Mouse (Mus musculus): ENCODE measurements at regions not wholly inside any gene's neighbourhood (a gene's known extent, or its start where the extent isn't known, plus 50 kb on each side); places are given as distances from the start of the nearest gene placed in this dataset.

DNA sequence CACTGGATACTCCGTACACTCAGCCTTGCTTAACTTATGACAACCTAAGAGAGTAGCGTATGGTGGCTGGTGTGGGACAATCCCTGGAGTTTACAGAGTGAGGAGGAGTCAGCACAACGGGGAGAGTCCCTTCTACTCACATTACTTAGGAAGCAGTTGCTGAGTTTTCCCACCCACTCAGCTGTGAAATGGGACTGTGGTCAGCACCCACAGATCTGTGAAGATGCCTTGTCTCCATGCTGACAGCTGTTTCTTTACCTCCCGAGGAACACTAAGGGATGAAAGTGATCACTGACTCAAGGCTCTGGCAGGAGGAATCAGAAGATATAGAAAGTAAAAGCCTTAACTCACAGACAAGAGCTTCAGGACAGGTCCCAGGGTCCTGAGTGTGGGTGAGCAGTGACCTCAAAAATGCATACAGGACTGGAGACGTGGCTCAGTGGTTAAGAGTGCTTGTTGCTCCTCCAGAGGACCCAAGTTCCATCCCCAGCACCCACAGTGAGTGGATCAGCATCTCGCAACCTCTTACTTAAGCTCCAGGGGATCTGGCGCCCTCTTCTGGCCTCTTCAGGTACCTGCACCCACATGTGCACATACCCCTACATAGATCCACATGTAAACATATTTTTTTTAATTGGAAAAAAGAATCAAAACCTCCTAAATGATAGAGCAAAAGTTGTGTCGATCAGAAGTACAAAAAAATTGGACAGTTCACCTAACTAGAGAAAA is 97.8 kb downstream of the Kctd15 start:
- Histone ChIP-seq H3K4me3 (ENCODE audit: low read length) (no peak overlapping the region), H3K27ac (ENCODE audit: low read length) (no peak overlapping the region), H3K9me3 (replicated peaks; ENCODE audit: control insufficient read depth, low read length) (0 out of 2 replicates have a peak, but pooled peaks cover 4% of the 10 kb centered on the region), H3K4me2 (ENCODE audit: low read depth, low read length) (no peak overlapping the region), H3K9ac (ENCODE audit: low read length) (no peak overlapping the region), H3K4me1 (ENCODE audit: control insufficient read depth, insufficient read depth, low read length) (no peaks in the 10 kb centered on the region), H3K27me3 (ENCODE audit: control insufficient read depth, insufficient read depth, low read length) (no peaks in the 10 kb centered on the region), H3K36me3 (ENCODE audit: control insufficient read depth, insufficient read depth) (no peaks in the 10 kb centered on the region)
- WGBS, result 80% methylated on average over 8 of the region's 8 CpGs
- no peak for ATAC-seq (replicated peaks; ENCODE audit: extremely low read depth, insufficient read depth, low FRiP score)

- Histone ChIP-seq H3K4me2 (ENCODE audit: low read depth, low read length) (no peak overlapping the region), H3K4me1 (ENCODE audit: control insufficient read depth, insufficient read depth, low read length) (no peaks in the 10 kb centered on the region), H3K9ac (ENCODE audit: low read length) (no peak overlapping the region), H3K4me3 (ENCODE audit: low read length) (no peak overlapping the region), H3K27me3 (ENCODE audit: control insufficient read depth, insufficient read depth, low read length) (no peaks in the 10 kb centered on the region), H3K27ac (ENCODE audit: low read length) (no peak overlapping the region), H3K9me3 (replicated peaks; ENCODE audit: control insufficient read depth, low read length) (0 out of 2 replicates have a peak, but pooled peaks cover 4% of the 10 kb centered on the region), H3K36me3 (ENCODE audit: control insufficient read depth, insufficient read depth) (no peaks in the 10 kb centered on the region)
- whole genome bisulfite sequencing, result 64% methylated on average over 6 of the region's 6 CpGs
- no peak for ATAC-seq (replicated peaks; ENCODE audit: extremely low read depth, insufficient read depth, low FRiP score)
Measured at GRCm38 (mm10) chr7:34555196-34555595, 101.3 kb downstream of the Kctd15 start.

DNA sequence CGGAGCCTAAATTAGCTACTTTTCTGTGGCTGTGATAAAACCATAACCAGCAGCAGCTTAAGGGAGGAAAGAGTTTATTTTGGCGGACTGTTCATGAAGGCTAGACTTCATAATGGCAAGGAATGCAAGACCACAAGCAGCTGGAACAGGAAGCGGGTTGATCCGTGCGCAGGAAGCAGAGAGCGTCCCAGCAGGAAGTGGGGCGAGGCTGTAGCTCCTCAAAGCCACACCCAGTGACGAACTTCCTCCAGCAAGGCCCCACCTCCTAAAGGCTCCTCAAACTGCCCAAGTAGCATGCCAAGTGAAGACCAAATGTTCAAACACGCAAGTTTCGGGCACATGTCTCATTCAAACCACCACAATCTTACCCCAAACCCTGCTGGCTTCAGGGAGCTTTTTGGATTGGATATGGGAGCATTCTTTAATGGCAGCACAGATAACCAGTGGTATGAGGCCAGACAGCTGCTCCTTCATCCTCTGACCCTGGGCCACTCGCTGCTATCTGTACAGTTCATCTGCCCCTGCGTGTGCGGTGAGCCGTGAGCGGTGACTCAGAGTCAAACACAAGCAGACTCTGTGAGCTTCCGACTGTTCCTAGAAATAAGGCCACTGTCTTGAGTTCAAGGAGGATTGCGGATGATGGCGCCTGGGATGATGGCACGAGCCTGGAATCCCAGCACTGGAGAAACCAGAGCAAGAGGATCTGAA is 109.8 kb downstream of the Kctd15 start:
- no peaks in the 10 kb centered on the region for H3K27me3 ChIP-seq (ENCODE audit: control insufficient read depth, insufficient read depth, low read length)
- H3K9ac ChIP-seq (ENCODE audit: low read length), result no peak overlapping the region
- H3K4me3 ChIP-seq (ENCODE audit: low read length), result no peak overlapping the region
- no peak overlapping the region for H3K27ac ChIP-seq (ENCODE audit: low read length)
- H3K4me1 ChIP-seq (ENCODE audit: control insufficient read depth, insufficient read depth, low read length), result no peaks in the 10 kb centered on the region
- H3K4me2 ChIP-seq (ENCODE audit: low read depth, low read length), result no peak overlapping the region
- H3K36me3 ChIP-seq (ENCODE audit: control insufficient read depth, insufficient read depth), result no peaks in the 10 kb centered on the region
- H3K9me3 ChIP-seq (replicated peaks; ENCODE audit: control insufficient read depth, low read length), result peaks cover 3% of the 10 kb centered on the region; the same call in 1 of the 2 replicates
- ATAC-seq (replicated peaks; ENCODE audit: extremely low read depth, insufficient read depth, low FRiP score), result no peak
- 70% methylated on average over 19 of the region's 19 CpGs for WGBS

DNA sequence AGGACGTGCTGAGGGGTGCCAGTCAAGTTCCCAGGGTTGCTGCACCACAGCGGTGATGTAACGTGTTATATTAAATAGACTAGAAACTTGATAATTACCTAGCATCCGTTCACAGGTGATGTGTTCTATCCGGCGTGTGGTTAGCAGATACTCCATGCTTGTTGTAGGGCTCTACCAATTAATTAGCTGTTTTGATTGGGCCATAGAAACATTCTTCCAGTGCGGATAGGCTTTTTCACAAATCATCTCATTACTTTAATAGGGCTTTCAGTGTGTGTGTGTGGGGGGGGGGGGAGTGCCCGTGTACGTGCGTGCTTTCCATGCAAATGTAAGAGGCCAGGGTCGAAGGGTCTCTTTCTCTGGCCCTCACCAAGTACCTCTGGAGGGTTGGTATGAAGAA is 110.6 kb downstream of the Kctd15 start:
- WGBS, result 88% methylated on average over 11 of the region's 11 CpGs
- Histone ChIP-seq H3K27ac (ENCODE audit: low read length) (no peak overlapping the region), H3K9ac (ENCODE audit: low read length) (no peak overlapping the region), H3K36me3 (ENCODE audit: control insufficient read depth, insufficient read depth) (no peaks in the 10 kb centered on the region), H3K9me3 (replicated peaks; ENCODE audit: control insufficient read depth, low read length) (peaks cover 3% of the 10 kb centered on the region; the same call in 1 of the 2 replicates), H3K27me3 (ENCODE audit: control insufficient read depth, insufficient read depth, low read length) (no peaks in the 10 kb centered on the region), H3K4me2 (ENCODE audit: low read depth, low read length) (no peak overlapping the region), H3K4me1 (ENCODE audit: control insufficient read depth, insufficient read depth, low read length) (no peaks in the 10 kb centered on the region), H3K4me3 (ENCODE audit: low read length) (no peak overlapping the region)
- no peak for ATAC-seq (replicated peaks; ENCODE audit: extremely low read depth, insufficient read depth, low FRiP score)

GRCm38 (mm10) chr7:34541906-34542305 is 114.6 kb downstream of the Kctd15 start:
- Histone ChIP-seq H3K4me3 (ENCODE audit: low read length) (no peak overlapping the region), H3K36me3 (ENCODE audit: control insufficient read depth, insufficient read depth) (no peaks in the 10 kb centered on the region), H3K9me3 (replicated peaks; ENCODE audit: control insufficient read depth, low read length) (peaks cover 3% of the 10 kb centered on the region; the same call in 1 of the 2 replicates), H3K4me1 (ENCODE audit: control insufficient read depth, insufficient read depth, low read length) (no peaks in the 10 kb centered on the region), H3K4me2 (ENCODE audit: low read depth, low read length) (no peak overlapping the region), H3K27ac (ENCODE audit: low read length) (no peak overlapping the region), H3K9ac (ENCODE audit: low read length) (no peak overlapping the region), H3K27me3 (ENCODE audit: control insufficient read depth, insufficient read depth, low read length) (no peaks in the 10 kb centered on the region)
- WGBS, result 74% methylated on average over 4 of the region's 4 CpGs
- no peak for ATAC-seq (replicated peaks; ENCODE audit: extremely low read depth, insufficient read depth, low FRiP score)

- Histone ChIP-seq H3K27me3 (ENCODE audit: control insufficient read depth, insufficient read depth, low read length) (no peaks in the 10 kb centered on the region), H3K9me3 (replicated peaks; ENCODE audit: control insufficient read depth, low read length) (peaks cover 3% of the 10 kb centered on the region; the same call in 1 of the 2 replicates), H3K4me3 (ENCODE audit: low read length) (no peak overlapping the region), H3K4me1 (ENCODE audit: control insufficient read depth, insufficient read depth, low read length) (no peaks in the 10 kb centered on the region), H3K36me3 (ENCODE audit: control insufficient read depth, insufficient read depth) (no peaks in the 10 kb centered on the region), H3K4me2 (ENCODE audit: low read depth, low read length) (no peak overlapping the region), H3K27ac (ENCODE audit: low read length) (no peak overlapping the region), H3K9ac (ENCODE audit: low read length) (no peak overlapping the region)
- WGBS, result 76% methylated on average over 4 of the region's 4 CpGs
- ATAC-seq (replicated peaks; ENCODE audit: extremely low read depth, insufficient read depth, low FRiP score), result no peak
Measured at GRCm38 (mm10) chr7:34541000-34541399, 115.5 kb downstream of the Kctd15 start.

DNA sequence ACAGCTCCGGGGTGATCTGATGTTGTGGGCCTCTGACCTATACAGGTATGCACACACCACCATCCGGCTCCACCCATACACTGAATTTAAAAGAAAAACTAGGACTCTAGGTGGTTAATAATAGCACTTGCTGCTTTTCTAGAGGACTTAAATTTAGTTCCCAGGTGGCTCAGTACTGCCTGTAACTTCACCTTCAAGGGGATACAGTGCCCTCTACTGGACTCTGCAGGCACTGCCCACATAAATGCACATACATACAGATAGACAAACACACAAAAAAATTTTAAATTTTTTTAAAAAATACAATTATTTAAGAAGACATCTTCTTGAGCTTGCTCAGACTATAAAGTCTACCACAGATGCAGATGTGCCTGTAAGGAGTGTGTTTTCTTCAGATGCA is 116.7 kb downstream of the Kctd15 start:
- Histone ChIP-seq H3K9me3 (replicated peaks; ENCODE audit: control insufficient read depth, low read length) (peaks cover 3% of the 10 kb centered on the region; the same call in 1 of the 2 replicates), H3K27ac (ENCODE audit: low read length) (no peak overlapping the region), H3K4me1 (ENCODE audit: control insufficient read depth, insufficient read depth, low read length) (no peaks in the 10 kb centered on the region), H3K27me3 (ENCODE audit: control insufficient read depth, insufficient read depth, low read length) (no peaks in the 10 kb centered on the region), H3K4me3 (ENCODE audit: low read length) (no peak overlapping the region), H3K9ac (ENCODE audit: low read length) (no peak overlapping the region), H3K4me2 (ENCODE audit: low read depth, low read length) (no peak overlapping the region), H3K36me3 (ENCODE audit: control insufficient read depth, insufficient read depth) (no peaks in the 10 kb centered on the region)
- 97% methylated on average over 2 of the region's 2 CpGs for WGBS
- no peak for ATAC-seq (replicated peaks; ENCODE audit: extremely low read depth, insufficient read depth, low FRiP score)

DNA sequence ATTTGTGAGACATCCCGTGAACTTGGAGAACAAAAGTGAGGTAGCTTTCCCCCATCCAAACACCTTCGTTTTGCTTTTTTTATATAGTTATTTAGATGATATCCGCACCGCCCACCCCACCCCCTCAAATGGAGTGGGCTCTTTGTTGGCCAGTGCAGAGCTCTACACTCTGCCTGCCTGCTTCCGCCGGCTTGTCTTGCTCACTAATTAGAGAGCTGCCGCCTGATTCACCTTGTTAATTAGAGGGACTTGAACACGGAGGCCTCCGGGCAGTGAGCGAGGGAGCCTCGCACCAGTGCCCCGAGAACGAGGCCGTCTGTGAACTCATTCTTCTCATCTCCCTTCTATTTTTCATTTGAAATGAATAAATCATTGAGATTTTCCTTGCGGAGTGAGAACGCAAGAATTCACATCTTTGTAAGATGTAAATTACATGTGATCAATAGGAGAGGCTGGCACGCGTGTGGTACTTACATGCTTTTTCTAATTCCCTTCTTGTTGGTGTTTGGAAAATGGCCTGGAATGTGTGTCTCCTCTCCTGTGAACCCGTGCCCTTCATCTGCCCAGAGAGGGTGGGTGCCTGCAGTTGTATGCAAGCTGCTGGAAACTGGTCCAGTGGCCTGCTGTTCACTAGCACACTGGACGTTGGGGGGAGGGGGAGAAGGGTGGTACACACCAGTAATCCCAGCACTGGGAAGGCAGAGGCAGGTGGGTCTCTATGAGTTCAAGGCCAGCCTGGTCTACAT is 118.0 kb downstream of the Kctd15 start:
- WGBS, result 87% methylated on average over 20 of the region's 20 CpGs
- no peaks in the 10 kb centered on the region for H3K4me1 ChIP-seq (ENCODE audit: control insufficient read depth, insufficient read depth, low read length)
- no peaks in the 10 kb centered on the region for H3K27me3 ChIP-seq (ENCODE audit: control insufficient read depth, insufficient read depth, low read length)
- H3K4me2 ChIP-seq (ENCODE audit: low read depth, low read length), result no peak overlapping the region
- peaks cover 3% of the 10 kb centered on the region; the same call in 1 of the 2 replicates for H3K9me3 ChIP-seq (replicated peaks; ENCODE audit: control insufficient read depth, low read length)
- H3K36me3 ChIP-seq (ENCODE audit: control insufficient read depth, insufficient read depth), result no peaks in the 10 kb centered on the region
- ATAC-seq (replicated peaks; ENCODE audit: extremely low read depth, insufficient read depth, low FRiP score), result no peak
- no peak overlapping the region for H3K27ac ChIP-seq (ENCODE audit: low read length)
- H3K4me3 ChIP-seq (ENCODE audit: low read length), result no peak overlapping the region
- H3K9ac ChIP-seq (ENCODE audit: low read length), result no peak overlapping the region

- H3K27me3 ChIP-seq (ENCODE audit: control insufficient read depth, insufficient read depth, low read length), result no peaks in the 10 kb centered on the region
- ATAC-seq (replicated peaks; ENCODE audit: extremely low read depth, insufficient read depth, low FRiP score), result no peak
- no peaks in the 10 kb centered on the region for H3K36me3 ChIP-seq (ENCODE audit: control insufficient read depth, insufficient read depth)
- peaks cover 3% of the 10 kb centered on the region; the same call in 1 of the 2 replicates for H3K9me3 ChIP-seq (replicated peaks; ENCODE audit: control insufficient read depth, low read length)
- H3K4me2 ChIP-seq (ENCODE audit: low read depth, low read length), result no peak overlapping the region
- no peak overlapping the region for H3K27ac ChIP-seq (ENCODE audit: low read length)
- H3K4me3 ChIP-seq (ENCODE audit: low read length), result no peak overlapping the region
- no peak overlapping the region for H3K9ac ChIP-seq (ENCODE audit: low read length)
- H3K4me1 ChIP-seq (ENCODE audit: control insufficient read depth, insufficient read depth, low read length), result no peaks in the 10 kb centered on the region
- WGBS, result 77% methylated on average over 9 of the region's 9 CpGs
Measured at GRCm38 (mm10) chr7:34537122-34537521, 119.4 kb downstream of the Kctd15 start.

Data from heart, embryonic 16.5 days (tissue).